Mouse (Mus musculus) spleen, postnatal 4 days (tissue): Measurements from ENCODE around the gene Gpr65.
"Not testable (repeated sequence)": the region's sequence is repeated elsewhere in the genome, so short reads cannot be mapped to it uniquely, and the experiment has no call there.

Experiments used
- DNase-seq, 2 experiments: peaks; one replicate each; pipeline ENCODE4 v3.0.0; 2022; ENCODE audit warnings: low spot score in 2 of 2

The Gpr65 gene

DNA sequence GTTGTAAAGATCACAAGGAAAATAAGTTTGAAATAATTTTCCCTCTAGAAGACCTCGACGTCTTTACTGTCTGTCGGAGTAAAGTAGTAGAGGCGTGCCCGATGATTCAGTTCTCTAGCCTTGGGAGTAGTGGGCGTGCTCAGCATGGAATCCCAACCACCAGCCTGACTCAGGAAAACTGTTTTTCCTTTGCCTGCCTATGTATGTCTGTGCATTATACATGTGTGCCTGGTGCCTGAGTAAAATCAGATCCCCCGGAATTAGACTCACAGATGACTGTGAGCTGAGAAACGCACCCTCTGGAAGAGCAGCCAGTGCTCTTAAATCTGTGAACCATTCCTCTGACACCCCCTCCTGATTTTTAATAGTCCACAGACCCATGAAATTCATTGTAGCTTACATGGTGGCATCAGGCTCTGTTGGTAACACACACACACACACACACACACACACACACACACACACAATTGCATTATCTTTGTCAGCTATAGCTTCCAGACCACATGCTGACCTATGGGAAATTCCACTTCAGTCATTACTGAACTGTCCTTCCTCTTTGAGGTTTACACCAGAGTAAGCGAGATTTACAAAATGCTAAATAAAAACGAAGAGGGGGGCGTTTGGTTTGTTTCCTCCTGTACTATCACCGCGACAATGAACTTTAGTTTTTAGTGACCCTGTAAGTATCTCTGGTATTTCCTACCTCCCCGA lies 14.5 kb downstream of the Gpr65 start:
- no peak for DNase-seq

- no peak for DNase-seq
Observed at GRCm38 (mm10) chr12:98283487-98283860, 15.0 kb downstream of the Gpr65 start.

- no peak for DNase-seq
Observed at GRCm38 (mm10) chr12:98284477-98284876, 16.0 kb downstream of the Gpr65 start.

DNA sequence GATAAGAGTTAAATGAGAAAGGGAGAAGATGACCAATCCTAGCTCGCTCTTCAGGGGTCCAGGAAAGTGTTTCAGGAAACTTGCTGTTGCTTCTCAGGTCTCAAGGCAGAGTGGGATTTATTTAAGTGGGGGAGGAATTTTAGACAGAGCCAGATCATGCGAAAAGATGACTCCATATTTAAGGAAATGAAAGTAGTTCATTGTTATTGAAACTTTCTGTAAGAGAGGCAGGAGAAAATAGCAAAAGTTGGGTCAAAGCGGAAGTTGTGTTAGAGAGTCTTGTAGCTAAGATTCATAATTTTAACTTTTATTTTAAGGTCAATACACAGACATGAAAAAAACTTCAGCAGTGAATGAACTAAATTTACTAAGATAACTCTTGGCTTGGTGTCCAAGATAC lies 22.0 kb downstream of the Gpr65 start:
- no peak for DNase-seq

DNA sequence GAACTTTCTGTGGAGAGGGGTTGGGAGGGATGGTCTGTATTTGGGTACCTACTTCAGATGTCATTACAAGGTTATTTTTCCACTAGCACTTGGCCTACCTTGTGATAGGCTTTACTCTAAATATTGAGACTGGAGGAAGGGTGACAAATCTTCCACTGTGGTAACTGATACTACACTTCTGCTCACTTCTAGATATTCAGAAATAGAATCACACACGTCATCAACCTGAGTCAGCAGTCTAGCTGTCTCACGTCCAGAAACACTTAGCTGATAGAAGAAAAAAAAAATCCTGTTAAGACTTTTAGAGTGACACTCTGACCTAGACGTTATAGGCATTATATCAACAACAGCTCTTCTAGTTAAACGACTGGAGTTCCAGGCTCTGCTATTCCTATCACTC lies 23.8 kb downstream of the Gpr65 start:
- no peak for DNase-seq

- DNase-seq, result no peak
Observed at GRCm38 (mm10) chr12:98294241-98294640, 25.8 kb downstream of the Gpr65 start.

DNA sequence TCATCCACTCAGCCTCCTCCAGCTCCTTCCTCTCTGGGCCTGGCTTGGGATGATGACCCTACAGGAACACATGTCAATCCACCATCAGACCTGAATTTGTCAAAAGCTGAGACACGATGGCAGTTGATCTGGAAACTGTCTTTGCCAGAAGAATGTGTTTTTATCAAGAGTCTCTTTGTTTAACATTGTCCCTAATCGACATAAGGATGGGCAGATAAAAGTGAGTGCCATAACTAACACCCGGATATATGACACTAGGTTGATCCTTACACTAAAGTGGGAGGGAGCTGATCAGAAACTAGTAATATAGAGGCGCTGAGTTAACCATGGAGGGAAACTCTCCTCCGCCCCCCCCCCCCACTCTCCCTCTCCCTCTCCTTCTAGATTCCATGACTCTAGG lies 33.5 kb downstream of the Gpr65 start:
- no peak for DNase-seq

DNA sequence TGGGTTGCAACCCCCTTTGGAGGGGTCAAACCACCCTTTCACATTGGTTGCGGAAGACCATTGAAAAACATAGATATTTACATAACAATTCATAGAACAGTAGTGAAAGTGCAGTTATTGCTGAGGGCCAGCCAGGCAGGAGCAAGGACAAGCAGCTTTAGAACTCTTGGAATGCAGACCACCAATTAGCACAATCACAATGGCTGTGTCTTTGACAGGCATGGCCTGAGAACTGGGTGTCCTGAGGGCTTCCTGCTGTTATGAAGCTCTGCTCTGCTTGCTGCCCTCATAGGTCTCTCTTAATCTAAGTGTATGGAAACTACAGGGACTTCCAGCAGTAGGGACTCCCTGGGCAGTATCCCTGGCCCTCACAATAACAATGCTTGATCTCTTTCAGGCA lies 34.6 kb downstream of the Gpr65 start:
- no peak for DNase-seq

DNA sequence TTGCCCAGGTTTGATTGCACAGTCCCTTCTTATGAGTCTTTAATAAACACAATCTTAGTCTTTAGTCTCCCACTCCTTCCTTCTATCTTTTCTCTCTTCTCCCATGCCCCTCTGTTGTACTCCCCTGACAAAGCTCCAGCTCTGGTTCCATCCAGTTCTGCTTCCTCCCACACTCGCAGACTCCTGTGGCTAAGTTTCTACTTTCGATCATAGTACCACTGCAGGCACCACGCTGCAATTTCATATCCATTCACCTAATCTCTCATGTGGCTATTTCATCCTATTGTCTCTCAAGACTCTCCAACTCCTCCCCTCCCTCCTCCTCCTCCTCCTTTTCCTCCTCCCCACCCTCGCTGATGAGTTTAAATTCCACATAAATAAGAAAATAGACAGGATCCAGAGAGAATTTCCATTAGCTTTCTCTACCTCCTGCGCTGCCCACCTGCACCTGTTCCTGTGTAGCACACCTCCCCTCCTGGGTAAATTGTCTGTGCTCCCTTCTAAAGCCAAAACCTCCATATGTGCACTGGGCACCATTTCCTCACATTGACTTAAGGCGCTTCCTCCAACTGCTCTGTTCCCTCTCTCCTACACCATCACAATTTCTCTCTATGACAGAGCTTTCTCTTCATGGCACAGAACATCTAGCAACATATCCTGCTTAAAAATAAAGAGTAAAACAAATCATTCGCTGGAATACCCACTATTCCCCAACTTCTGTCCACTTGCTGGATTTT lies 38.9 kb downstream of the Gpr65 start:
- no peak for DNase-seq

DNA sequence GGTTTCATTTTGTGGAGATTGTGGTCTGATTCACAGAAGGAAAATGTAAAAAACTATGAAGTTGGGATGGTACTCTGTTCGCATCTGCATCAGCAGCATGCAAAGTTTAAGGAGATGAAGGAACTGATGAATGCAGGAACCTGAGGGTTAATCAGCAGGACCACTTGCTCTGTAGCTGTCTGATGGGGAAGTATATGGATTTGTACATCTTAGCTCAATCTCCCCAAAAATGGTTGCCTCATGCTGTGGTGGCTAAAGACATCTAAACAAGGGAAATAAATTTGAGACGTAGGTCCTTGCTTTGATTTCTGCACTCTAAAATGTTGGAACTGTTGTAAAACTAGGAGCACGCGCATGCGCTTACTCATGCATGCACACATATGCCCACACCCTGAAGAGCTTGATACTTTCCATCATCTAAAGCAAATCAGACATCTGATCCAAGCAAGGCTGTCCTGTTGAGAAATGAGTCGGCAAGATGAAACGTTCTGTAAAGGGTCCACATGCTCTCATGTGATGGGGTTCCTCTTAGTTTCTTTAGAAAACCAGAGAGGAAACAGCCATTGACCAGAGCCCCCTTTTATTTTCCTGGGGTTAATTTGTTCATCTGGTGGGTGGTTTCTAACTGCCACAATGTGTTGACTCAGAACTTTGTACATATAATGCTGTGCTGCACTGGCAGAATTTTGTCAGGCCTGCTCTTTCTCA lies 43.1 kb downstream of the Gpr65 start:
- no peak for DNase-seq

GRCm38 (mm10) chr12:98315924-98316323 lies 47.5 kb downstream of the Gpr65 start:
- DNase-seq, result no peak

GRCm38 (mm10) chr12:98317718-98318340 lies 49.4 kb downstream of the Gpr65 start:
- no peak for DNase-seq

DNA sequence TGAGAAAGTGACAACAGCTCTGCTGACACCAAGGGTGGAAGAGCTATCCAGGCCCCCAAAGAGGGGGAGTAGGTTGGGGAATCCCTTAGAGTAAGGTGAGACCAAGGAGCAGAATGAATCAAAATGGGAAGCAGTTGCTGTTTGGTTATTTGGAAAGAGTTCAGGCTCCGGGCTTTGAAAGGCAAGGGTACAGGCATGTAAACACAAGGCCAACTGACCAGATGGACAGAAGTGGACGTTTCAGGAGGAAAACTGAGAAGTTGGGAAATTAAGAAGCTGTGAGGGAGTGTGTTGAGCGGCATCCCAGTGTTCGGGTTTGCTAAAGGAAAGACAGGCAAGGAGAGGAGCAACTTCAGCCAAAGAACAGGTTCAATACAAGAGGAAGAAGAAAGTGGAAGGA lies 54.0 kb downstream of the Gpr65 start:
- DNase-seq, result no peak

DNA sequence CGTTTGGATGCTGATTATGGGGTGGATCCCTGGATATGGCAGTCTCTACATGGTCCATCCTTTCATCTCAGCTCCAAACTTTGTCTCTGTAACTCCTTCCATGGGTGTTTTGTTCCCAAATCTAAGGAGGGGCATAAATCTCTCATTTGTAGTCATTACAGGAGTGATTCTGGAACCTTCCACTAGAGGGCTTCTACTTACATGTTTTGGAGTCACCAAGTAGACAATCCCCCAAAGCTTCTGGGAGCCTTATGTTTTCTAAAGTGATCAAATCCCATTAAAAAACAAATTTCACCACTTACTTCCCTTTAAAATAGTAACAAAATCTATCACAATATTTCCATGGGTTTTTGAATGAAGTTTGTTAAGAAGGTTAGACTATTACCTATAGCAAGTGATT lies 55.7 kb downstream of the Gpr65 start:
- DNase-seq, result not testable (repeated sequence)
